Mouse (Mus musculus) MEL (cell line): ENCODE data around the gene Adgrv1. TPM values are rescaled to one million over a fixed set of nuclear protein-coding genes. Genes with fewer than 3 reads are reported as not detected.

ENCODE experiments used
- DNase-seq: peaks from one replicate; pipeline ENCODE4 v3.0.0; 2011; ENCODE audit warnings: low read depth, low spot score
- H3K27ac ChIP-seq: 2 replicates; pipeline ENCODE4 v1.5.1; 2012; ENCODE audit warnings: low read depth, mild to moderate bottlenecking, control low read depth, low read length, moderate library complexity; ENCODE audit not compliant: control insufficient read depth
- H3K27me3 ChIP-seq, 2 experiments: fragments of 150-350 bp in 1 of 2; sonication (generic) in 1 of 2; 2 replicates each; pipeline ENCODE4 v1.6.1; 2012; ENCODE audit warnings: low read length in 2 of 2, mild to moderate bottlenecking in 2 of 2, improper control_type of control experiment in 1 of 2, moderate library complexity in 1 of 2; ENCODE audit not compliant: insufficient read depth in 2 of 2, control insufficient read depth in 1 of 2
- H3K36me3 ChIP-seq, 2 experiments: 2 replicates each; pipeline ENCODE4 v1.6.1; 2012 to 2014; ENCODE audit warnings: low read length in 2 of 2, improper control_type of control experiment in 1 of 2, inconsistent platforms in 1 of 2, mild to moderate bottlenecking in 1 of 2; ENCODE audit not compliant: insufficient read depth in 2 of 2, control insufficient read depth in 1 of 2
- H3K4me1 ChIP-seq, 2 experiments: fragments of 150-350 bp in 1 of 2; sonication (generic) in 1 of 2; 2 replicates each; pipeline ENCODE4 v1.6.1; 2012; ENCODE audit warnings: low read length in 2 of 2, improper control_type of control experiment in 1 of 2, mild to moderate bottlenecking in 1 of 2; ENCODE audit not compliant: insufficient read depth in 2 of 2, control insufficient read depth in 1 of 2
- H3K4me3 ChIP-seq, 2 experiments: fragments of 150-350 bp in 1 of 2; sonication (generic) in 1 of 2; 2 replicates each; pipeline ENCODE4 v1.5.1; 2012; ENCODE audit warnings: low read depth in 2 of 2, low read length in 2 of 2, mild to moderate bottlenecking in 2 of 2, moderate library complexity in 2 of 2, control low read depth in 1 of 2, improper control_type of control experiment in 1 of 2; ENCODE audit not compliant: control insufficient read depth in 1 of 2, insufficient read depth in 1 of 2
- H3K79me2 ChIP-seq: 2 replicates; pipeline ENCODE4 v1.6.1; 2012; ENCODE audit warnings: mild to moderate bottlenecking, low read length, moderate library complexity; ENCODE audit not compliant: control insufficient read depth, poor library complexity, insufficient read depth
- H3K9ac ChIP-seq: 2 replicates; pipeline ENCODE4 v1.6.1; 2012; ENCODE audit warnings: low read depth, mild to moderate bottlenecking, control low read depth, low read length, moderate library complexity; ENCODE audit not compliant: control insufficient read depth, poor library complexity, severe bottlenecking
- H3K9me3 ChIP-seq: fragments of 150-350 bp; sonication (generic); replicated peaks from 2 replicates; pipeline ENCODE4 v1.6.1; 2012; ENCODE audit warnings: mild to moderate bottlenecking, low read length, improper control_type of control experiment, moderate library complexity; ENCODE audit not compliant: insufficient read depth
- CHD1 ChIP-seq: IDR thresholded peaks from 2 replicates; pipeline ENCODE4 v1.6.1; 2012; ENCODE audit warnings: low read depth, mild to moderate bottlenecking, inconsistent platforms, low read length, improper control_type of control experiment
- CHD2 ChIP-seq: IDR thresholded peaks from 2 replicates; pipeline ENCODE4 v1.6.1; 2011; ENCODE audit warnings: low read length, improper control_type of control experiment
- CTCF ChIP-seq, 3 experiments: IDR thresholded peaks in 2 of 3; conservative IDR thresholded peaks in 1 of 3; 2 replicates each; pipeline ENCODE4 v1.5.1; 2011 to 2012; ENCODE audit warnings: low read length in 3 of 3, low read depth in 2 of 3, mild to moderate bottlenecking in 2 of 3, improper control_type of control experiment in 1 of 3, inconsistent platforms in 1 of 3, mixed read lengths in 1 of 3, moderate library complexity in 1 of 3; ENCODE audit not compliant: control insufficient read depth in 1 of 3, insufficient read depth in 1 of 3, poor library complexity in 1 of 3, severe bottlenecking in 1 of 3
- ELF1 ChIP-seq: IDR thresholded peaks from 2 replicates; pipeline ENCODE4 v1.6.1; 2014; ENCODE audit warnings: low read depth, mild to moderate bottlenecking, inconsistent platforms, low read length, improper control_type of control experiment, moderate library complexity
- EP300 ChIP-seq, 2 experiments: IDR thresholded peaks; 2 replicates each; pipeline ENCODE4 v1.6.1; 2011; ENCODE audit warnings: improper control_type of control experiment in 2 of 2, low read length in 2 of 2, low read depth in 1 of 2, mild to moderate bottlenecking in 1 of 2
- GATA1 ChIP-seq: IDR thresholded peaks from 2 replicates; pipeline ENCODE4 v1.6.1; 2011; ENCODE audit warnings: low read depth, low read length, improper control_type of control experiment
- HCFC1 ChIP-seq: IDR thresholded peaks from 2 replicates; pipeline ENCODE4 v1.6.1; 2012; ENCODE audit warnings: low read depth, mild to moderate bottlenecking, inconsistent platforms, low read length, improper control_type of control experiment, moderate library complexity
- JUND ChIP-seq: IDR thresholded peaks from 2 replicates; pipeline ENCODE4 v1.6.1; 2011; ENCODE audit warnings: low read depth, mild to moderate bottlenecking, improper control_type of control experiment, low read length
- KAT2A ChIP-seq: conservative IDR thresholded peaks from 2 replicates; pipeline ENCODE4 v1.6.1; 2012; ENCODE audit warnings: low read depth, low read length, improper control_type of control experiment, inconsistent platforms
- MAFK ChIP-seq: IDR thresholded peaks from 2 replicates; pipeline ENCODE4 v1.6.1; 2011; ENCODE audit warnings: low read depth, mild to moderate bottlenecking, low read length, improper control_type of control experiment, borderline replicate concordance
- MAX ChIP-seq: IDR thresholded peaks from 2 replicates; pipeline ENCODE4 v1.6.1; 2011; ENCODE audit warnings: low read length, improper control_type of control experiment
- MEF2A ChIP-seq: IDR thresholded peaks from 2 replicates; pipeline ENCODE4 v1.6.1; 2014; ENCODE audit warnings: low read depth, mild to moderate bottlenecking, inconsistent platforms, low read length, improper control_type of control experiment; ENCODE audit not compliant: poor library complexity, insufficient replicate concordance, severe bottlenecking; ENCODE audit errors: extremely low read depth
- MXI1 ChIP-seq: IDR thresholded peaks from 2 replicates; pipeline ENCODE4 v1.6.1; 2011; ENCODE audit warnings: mild to moderate bottlenecking, low read depth, low read length, improper control_type of control experiment
- MYB ChIP-seq: IDR thresholded peaks from 2 replicates; pipeline ENCODE4 v1.6.1; 2011; ENCODE audit warnings: mild to moderate bottlenecking, low read depth, low read length, improper control_type of control experiment
- NELFE ChIP-seq: IDR thresholded peaks from 2 replicates; pipeline ENCODE4 v1.6.1; 2011; ENCODE audit warnings: low read depth, low read length, improper control_type of control experiment
- NRF1 ChIP-seq: IDR thresholded peaks from 2 replicates; pipeline ENCODE4 v1.6.1; 2014; ENCODE audit warnings: low read depth, mild to moderate bottlenecking, inconsistent platforms, low read length, improper control_type of control experiment, moderate library complexity; ENCODE audit not compliant: poor library complexity, insufficient read depth, severe bottlenecking
- POLR2AphosphoS2 ChIP-seq: IDR thresholded peaks from 2 replicates; pipeline ENCODE4 v1.6.1; 2011; ENCODE audit warnings: low read length, improper control_type of control experiment
- SIN3A ChIP-seq: IDR thresholded peaks from 2 replicates; pipeline ENCODE4 v1.6.1; 2012; ENCODE audit warnings: low read length, improper control_type of control experiment, inconsistent platforms
- SMC3 ChIP-seq: IDR thresholded peaks from 2 replicates; pipeline ENCODE4 v1.6.1; 2011; ENCODE audit warnings: low read depth, low read length, improper control_type of control experiment
- TAL1 ChIP-seq: IDR thresholded peaks from 2 replicates; pipeline ENCODE4 v1.6.1; 2012; ENCODE audit warnings: mild to moderate bottlenecking, inconsistent platforms, low read length, moderate library complexity, mixed read lengths
- TBP ChIP-seq: IDR thresholded peaks from 2 replicates; pipeline ENCODE4 v1.8.0; 2011; ENCODE audit warnings: low read depth, low read length, improper control_type of control experiment
- TCF12 ChIP-seq: IDR thresholded peaks from 2 replicates; pipeline ENCODE4 v1.6.1; 2014; ENCODE audit warnings: low read depth, mild to moderate bottlenecking, inconsistent platforms, low read length, improper control_type of control experiment, moderate library complexity
- UBTF ChIP-seq: IDR thresholded peaks from 2 replicates; pipeline ENCODE4 v1.6.1; 2012; ENCODE audit warnings: low read depth, mild to moderate bottlenecking, inconsistent platforms, low read length, improper control_type of control experiment, moderate library complexity, borderline replicate concordance; ENCODE audit not compliant: insufficient read depth
- ZKSCAN1 ChIP-seq: IDR thresholded peaks from 2 replicates; pipeline ENCODE4 v1.6.1; 2012; ENCODE audit warnings: low read depth, mild to moderate bottlenecking, inconsistent platforms, low read length, improper control_type of control experiment, moderate library complexity
- ZMIZ1 ChIP-seq: IDR thresholded peaks from 2 replicates; pipeline ENCODE4 v1.6.1; 2012; ENCODE audit warnings: low read depth, mild to moderate bottlenecking, inconsistent platforms, low read length, improper control_type of control experiment, moderate library complexity
- ZNF384 ChIP-seq: IDR thresholded peaks from 2 replicates; pipeline ENCODE4 v1.6.1; 2012; ENCODE audit warnings: low read depth, mild to moderate bottlenecking, inconsistent platforms, low read length, improper control_type of control experiment
- polyA plus RNA-seq, 2 experiments: library from polyadenylated mRNA; stranded (reverse) in 1 of 2; unstranded in 1 of 2; fragments of >175 nt in 1 of 2; fragments of >200 nt in 1 of 2; gene quantifications; 2 replicates each; pipeline versions ENCODE4 v1.2.1 to v1.2.4; 2012; ENCODE audit warnings: low replicate concordance in 2 of 2, low read depth in 1 of 2; ENCODE audit not compliant: insufficient read length in 2 of 2, insufficient read depth in 1 of 2, missing spikeins in 1 of 2
- total RNA-seq: library from RNA; depleted of rRNA; stranded (reverse); fragments of 300-350 nt; gene quantifications from 2 replicates; pipeline ENCODE4 v1.2.3, GENCODE M21; 2012

Gene Adgrv1
- total and polyA plus RNA-seq, 3 experiments: 5.6 to 5.8 TPM; not detected in 1

DNA sequence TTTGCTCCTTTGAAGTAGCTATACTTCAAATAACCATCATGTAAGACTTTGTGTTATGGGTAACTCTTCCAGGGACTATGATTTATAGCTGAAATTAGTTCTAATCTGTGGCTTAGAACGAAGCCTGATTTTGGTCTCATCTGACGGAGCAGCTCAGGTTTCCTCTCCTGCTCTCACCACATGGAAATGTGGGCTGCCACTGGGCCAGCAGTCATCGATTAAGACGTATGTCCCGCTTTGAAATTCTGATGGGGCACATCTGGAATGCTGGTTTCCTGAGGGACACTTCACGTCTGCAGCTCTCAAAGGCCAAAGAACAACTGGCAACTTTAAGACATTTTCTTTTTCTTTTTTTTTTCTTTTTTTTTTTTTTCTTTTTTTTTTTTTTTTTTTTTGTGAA, 207.8 kb downstream of the Adgrv1 start:
- no peak for TF ChIP-seq TCF12
- TF ChIP-seq TAL1: no peak
- no peak for TF ChIP-seq SMC3
- no peak for TF ChIP-seq MAX
- TF ChIP-seq ZMIZ1: no peak
- TF ChIP-seq NELFE: no peak
- TF ChIP-seq MXI1: no peak
- DNase-seq: no peak
- Histone ChIP-seq H3K4me3 (no peak overlapping the region), H3K36me3 (no peaks in the 10 kb centered on the region), H3K9me3 (no peaks in the 10 kb centered on the region), H3K27me3 (no peaks in the 10 kb centered on the region; a peak in 1 of 4 replicates), H3K79me2 (no peaks in the 10 kb centered on the region), H3K9ac (no peak overlapping the region), H3K4me1 (no peaks in the 10 kb centered on the region), H3K27ac (no peak overlapping the region)

DNA sequence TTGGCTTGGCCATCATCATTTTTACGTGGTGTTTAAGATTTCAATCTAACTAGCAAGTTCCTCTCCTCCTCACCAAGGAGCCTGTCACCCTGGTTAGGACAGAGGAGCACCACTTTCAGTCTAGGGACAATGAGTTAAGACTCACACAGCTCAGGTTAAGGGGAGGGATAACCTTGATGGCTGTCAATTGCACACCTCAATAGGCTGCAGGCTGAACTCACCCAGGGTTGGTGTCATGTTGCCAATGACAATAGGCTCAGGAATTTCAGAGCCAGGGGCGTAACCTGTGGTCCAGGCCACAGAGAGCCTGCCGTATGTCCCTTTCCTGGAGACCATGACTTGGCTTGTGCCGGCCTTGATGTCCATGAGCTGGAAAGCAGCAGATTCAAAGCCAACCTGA, 209.0 kb downstream of the Adgrv1 start:
- no peak overlapping the region for H3K4me3 ChIP-seq
- no peaks in the 10 kb centered on the region for H3K9me3 ChIP-seq
- no peak for DNase-seq
- no peak overlapping the region for H3K9ac ChIP-seq
- no peaks in the 10 kb centered on the region for H3K79me2 ChIP-seq
- no peak overlapping the region for H3K27ac ChIP-seq
- no peak for TF ChIP-seq ZNF384
- TF ChIP-seq TBP: no peak
- TF ChIP-seq SMC3: no peak
- no peak for TF ChIP-seq GATA1
- TF ChIP-seq MEF2A: no peak
- no peak for TF ChIP-seq POLR2AphosphoS2
- no peak for TF ChIP-seq HCFC1
- TF ChIP-seq CHD1: no peak
- no peak for TF ChIP-seq JUND
- no peaks in the 10 kb centered on the region for H3K4me1 ChIP-seq
- H3K27me3 ChIP-seq: no peaks in the 10 kb centered on the region; a peak in 1 of 4 replicates
- no peaks in the 10 kb centered on the region for H3K36me3 ChIP-seq

DNA sequence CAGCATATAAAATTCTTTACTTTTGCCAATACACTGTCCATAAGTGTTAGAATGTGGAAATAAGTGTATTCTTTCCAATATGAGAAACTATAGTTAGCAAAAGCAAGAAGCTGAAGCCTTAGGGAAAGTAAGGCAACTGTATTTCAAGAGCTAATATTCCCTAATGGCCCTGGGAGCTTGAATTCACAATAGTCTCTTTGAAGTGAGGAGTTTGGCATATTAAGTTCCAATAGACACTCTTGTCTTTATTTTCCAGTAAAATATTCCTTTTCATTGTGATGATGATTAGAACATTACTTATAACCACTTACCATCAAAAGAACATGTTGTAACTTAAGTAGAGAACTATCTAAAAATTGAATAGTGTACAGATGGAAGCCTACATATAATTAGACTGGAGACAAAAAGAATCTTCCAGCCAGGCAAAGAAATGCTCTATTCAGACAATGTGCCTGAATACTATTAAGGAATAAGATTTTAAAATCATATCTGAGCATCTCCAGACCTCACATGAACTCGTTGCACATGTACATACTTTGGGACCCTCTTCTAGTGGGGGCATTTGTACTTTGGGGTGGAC, 225.0 kb downstream of the Adgrv1 start:
- DNase-seq: no peak
- Histone ChIP-seq H3K79me2 (no peaks in the 10 kb centered on the region), H3K36me3 (no peaks in the 10 kb centered on the region; a peak in 1 of 4 replicates), H3K27me3 (no peaks in the 10 kb centered on the region), H3K9me3 (no peaks in the 10 kb centered on the region), H3K4me3 (no peak overlapping the region), H3K27ac (no peak overlapping the region), H3K4me1 (no peaks in the 10 kb centered on the region)
- no peak for TF ChIP-seq CTCF (IDR thresholded peaks at IDR 0.05 in 2 of 3, conservative IDR thresholded peaks at IDR 0.05 in 1 of 3; ENCODE audit: control insufficient read depth in 1 of 3, insufficient read depth in 1 of 3, low read depth in 2 of 3, low read length in 3 of 3, poor library complexity in 1 of 3, severe bottlenecking in 1 of 3)
- TF ChIP-seq UBTF: no peak
- no peak for TF ChIP-seq TCF12
- TF ChIP-seq KAT2A: no peak
- no peak for TF ChIP-seq MAFK
- no peak for TF ChIP-seq HCFC1
- no peak for TF ChIP-seq POLR2AphosphoS2
- TF ChIP-seq CHD1: no peak
- no peak for TF ChIP-seq NRF1
- TF ChIP-seq EP300 (IDR thresholded peaks at IDR 0.05; ENCODE audit: low read depth in 1 of 2, low read length in 2 of 2): no peak
- no peak for TF ChIP-seq JUND
- TF ChIP-seq SIN3A: no peak
- no peak for TF ChIP-seq ZKSCAN1
- no peak for TF ChIP-seq MYB
- no peak for TF ChIP-seq CHD2
- no peak for TF ChIP-seq ELF1
- TF ChIP-seq, all 39 proteins: peak for 0
- no peak overlapping the region for H3K9ac ChIP-seq
